Mouse (Mus musculus): ENCODE measurements around the gene Gm10256. TPM values are rescaled to one million over a fixed set of nuclear protein-coding genes. Genes with fewer than 3 reads are reported as not detected.
"Not testable (repeated sequence)": the region's sequence is repeated elsewhere in the genome, so short reads cannot be mapped to it uniquely, and the experiment has no call there.

Gene Gm10256
- not detected for total RNA-seq (2021)
- long read RNA-seq, experiment 1, result 0 reads
- long read RNA-seq, experiment 2, result 0 reads

DNA sequence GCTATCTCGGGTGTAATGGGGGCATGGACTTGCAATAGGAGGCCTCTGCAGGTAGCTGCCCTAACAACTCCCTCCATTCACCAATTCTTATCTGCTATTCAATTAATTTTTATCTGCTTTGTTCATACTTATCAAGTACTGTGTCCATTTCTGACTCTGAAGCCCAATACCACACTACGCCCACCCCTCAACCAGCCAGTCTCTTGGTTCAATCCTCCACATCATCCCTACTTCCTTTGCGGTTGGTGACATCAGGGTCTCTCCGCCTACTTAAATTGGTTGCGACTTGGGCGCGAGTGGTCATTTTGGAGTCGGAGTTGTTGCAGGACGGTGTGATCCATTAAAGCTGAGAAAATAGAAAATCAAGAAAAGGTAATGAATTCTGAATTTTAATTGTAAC is at the start of gene Gm10256, which contains the start of gene Rbmy:
TSS of gene Gm10256 (plus strand) at position 320 of the 400 bp plus-strand sequence.
TSS of gene Rbmy (plus strand) at position 301 of the 400 bp plus-strand sequence.
- DNase-seq (ENCODE audit: low spot score in 2 of 2); intact Hi-C loops (cut with DNase I): not testable (repeated sequence)

DNA sequence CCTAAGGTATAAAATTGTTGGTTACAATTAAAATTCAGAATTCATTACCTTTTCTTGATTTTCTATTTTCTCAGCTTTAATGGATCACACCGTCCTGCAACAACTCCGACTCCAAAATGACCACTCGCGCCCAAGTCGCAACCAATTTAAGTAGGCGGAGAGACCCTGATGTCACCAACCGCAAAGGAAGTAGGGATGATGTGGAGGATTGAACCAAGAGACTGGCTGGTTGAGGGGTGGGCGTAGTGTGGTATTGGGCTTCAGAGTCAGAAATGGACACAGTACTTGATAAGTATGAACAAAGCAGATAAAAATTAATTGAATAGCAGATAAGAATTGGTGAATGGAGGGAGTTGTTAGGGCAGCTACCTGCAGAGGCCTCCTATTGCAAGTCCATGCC is 34.4 kb upstream of the Gm10256 start, which contains the start of gene Gm4064:
TSS of gene Gm4064 (minus strand) at position 101 of the 400 bp plus-strand sequence.
- DNase-seq (ENCODE audit: low spot score in 2 of 2); intact Hi-C loops (cut with DNase I): not testable (repeated sequence)

DNA sequence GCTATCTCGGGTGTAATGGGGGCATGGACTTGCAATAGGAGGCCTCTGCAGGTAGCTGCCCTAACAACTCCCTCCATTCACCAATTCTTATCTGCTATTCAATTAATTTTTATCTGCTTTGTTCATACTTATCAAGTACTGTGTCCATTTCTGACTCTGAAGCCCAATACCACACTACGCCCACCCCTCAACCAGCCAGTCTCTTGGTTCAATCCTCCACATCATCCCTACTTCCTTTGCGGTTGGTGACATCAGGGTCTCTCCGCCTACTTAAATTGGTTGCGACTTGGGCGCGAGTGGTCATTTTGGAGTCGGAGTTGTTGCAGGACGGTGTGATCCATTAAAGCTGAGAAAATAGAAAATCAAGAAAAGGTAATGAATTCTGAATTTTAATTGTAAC is 70.2 kb downstream of the Gm10256 start, which contains the start of gene Gm10352:
TSS of gene Gm10352 (plus strand) at position 301 of the 400 bp plus-strand sequence.
- intact Hi-C loops (cut with DNase I); DNase-seq (ENCODE audit: low spot score in 2 of 2): not testable (repeated sequence)

Other genes with a start within 250 kb of the Gm10256 start
- gene H2al2c, start 231.6 kb upstream of the Gm10256 start, total RNA-seq (2021), result not detected
- not detected for gene Sry, start 167.0 kb upstream of the Gm10256 start, total RNA-seq (2021)
- gene H2al2b, start 110.0 kb upstream of the Gm10256 start, total RNA-seq (2021), result not detected
- gene Gm4064, start 34.5 kb upstream of the Gm10256 start, total RNA-seq (2021), result not detected
- not detected for gene Rbmy, start within 50 bp of the Gm10256 start, total RNA-seq (2021)
- not detected for gene Gm10352, start 70.3 kb downstream of the Gm10256 start, total RNA-seq (2021)
- gene Gm29289, start 101.9 kb downstream of the Gm10256 start, total RNA-seq (2021), result not detected

All from left cerebral cortex, postnatal 14 days (tissue).